7 mouse cellular contexts compared by ENCODE assay signal in genomic region chr7:45161612-45162473, GRCm38 (mm10). TPM values are rescaled to one million over a fixed set of nuclear protein-coding genes. Genes with fewer than 3 reads are reported as not detected.
DNase-seq lines count a peak whose midpoint lies in the region; ATAC-seq and TF ChIP-seq lines count a peak whose summit lies in the region.

No protein-coding gene starts in this region.

- 0 out of 2 replicates have a peak overlapping the region, but pooled peaks have one; percentile 7 for H3K9ac ChIP-seq in intestine, postnatal 0 days (ENCODE audit: low read depth, low read length)
- no peak overlapping the region for H3K9ac ChIP-seq in midbrain, embryonic 11.5 days (ENCODE audit: low read length)

- peaks cover 17% of the 10 kb centered on the region for H3K4me1 ChIP-seq in embryonic facial prominence, embryonic 10.5 days
- peaks cover 5% of the 10 kb centered on the region; the same call in 1 of the 2 replicates for H3K4me1 ChIP-seq in intestine, postnatal 0 days (replicated peaks; ENCODE audit: control insufficient read depth, insufficient read depth, low read length)
- H3K4me1 ChIP-seq in midbrain, embryonic 11.5 days (ENCODE audit: control insufficient read depth, insufficient read depth, low read length), result peaks cover 5% of the 10 kb centered on the region

- peak overlapping the region; percentile 51 for H3K4me3 ChIP-seq in embryonic facial prominence, embryonic 10.5 days
- H3K4me3 ChIP-seq in intestine, postnatal 0 days (ENCODE audit: low read depth, low read length), result peak overlapping the region; percentile 36
- H3K4me3 ChIP-seq in midbrain, embryonic 11.5 days (ENCODE audit: low read depth, low read length), result peak overlapping the region; percentile 29

- peaks cover 42% of the 10 kb centered on the region for H3K36me3 ChIP-seq in embryonic facial prominence, embryonic 10.5 days (replicated peaks)
- peaks cover 30% of the 10 kb centered on the region for H3K36me3 ChIP-seq in intestine, postnatal 0 days (ENCODE audit: control insufficient read depth, insufficient read depth)
- H3K36me3 ChIP-seq in midbrain, embryonic 11.5 days (ENCODE audit: control insufficient read depth, insufficient read depth, low read length), result no peaks in the 10 kb centered on the region; the same call in 1 of the 2 replicates

- WGBS in embryonic facial prominence, embryonic 10.5 days, result 5% methylated on average over 35 of the region's 35 CpGs
- 4% methylated on average over 35 of the region's 35 CpGs for WGBS in intestine, postnatal 0 days
- 5% methylated on average over 35 of the region's 35 CpGs for WGBS in midbrain, embryonic 11.5 days

- TF ChIP-seq CTCF in intestine, postnatal 0 days (IDR thresholded peaks at IDR 0.05; ENCODE audit: low read depth), result peak; percentile 89

- peak; percentile 90 for DNase-seq in adrenal gland, postnatal 14 days
- peak; percentile 92 for DNase-seq in embryonic facial prominence, embryonic 10.5 days (ENCODE audit: low spot score)
- peak; percentile 96 to 99 for DNase-seq in left cerebral cortex, postnatal 36 days (ENCODE audit: low spot score in 2 of 2)
- DNase-seq in midbrain, embryonic 11.5 days (ENCODE audit: low spot score, missing footprints), result peak; percentile 98
- DNase-seq in skeletal muscle tissue, adult 2 months (ENCODE audit: low read depth, low spot score), result peak; percentile 75

- H3K27me3 ChIP-seq in embryonic facial prominence, embryonic 10.5 days (replicated peaks; ENCODE audit: low read depth, poor library complexity, severe bottlenecking), result peaks cover 47% of the 10 kb centered on the region
- peaks cover 45% of the 10 kb centered on the region for H3K27me3 ChIP-seq in intestine, postnatal 0 days (replicated peaks; ENCODE audit: control insufficient read depth, insufficient read depth, low read length)
- H3K27me3 ChIP-seq in midbrain, embryonic 11.5 days (ENCODE audit: control insufficient read depth, insufficient read depth, low read length), result peaks cover 42% of the 10 kb centered on the region

- H3K9me3 ChIP-seq in embryonic facial prominence, embryonic 10.5 days, result no peaks in the 10 kb centered on the region
- H3K9me3 ChIP-seq in intestine, postnatal 0 days (ENCODE audit: control insufficient read depth), result no peaks in the 10 kb centered on the region
- no peaks in the 10 kb centered on the region for H3K9me3 ChIP-seq in midbrain, embryonic 11.5 days (ENCODE audit: control insufficient read depth, low read length)

- intact Hi-C loops in left cerebral cortex, postnatal 36 days (cut with DNase I), result loop anchor here (2.0 kb wide), 2 partner anchors 35 to 137 kb away; no protein-coding TSS in a partner anchor

- peak overlapping the region; percentile 42 for H3K27ac ChIP-seq in embryonic facial prominence, embryonic 10.5 days (replicated peaks)
- no peak overlapping the region for H3K27ac ChIP-seq in intestine, postnatal 0 days (ENCODE audit: low read depth, low read length)
- no peak overlapping the region for H3K27ac ChIP-seq in midbrain, embryonic 11.5 days (ENCODE audit: low read depth, low read length)

- peak; percentile 78 for ATAC-seq in granulocyte monocyte progenitor cell, adult 5-6 weeks (replicated peaks; ENCODE audit: poor library complexity, severe bottlenecking)
- peak; percentile 71 for ATAC-seq in intestine, postnatal 0 days
- ATAC-seq in midbrain, embryonic 11.5 days (ENCODE audit: low FRiP score), result peak; percentile 89

- peak overlapping the region; percentile 71 for H3K4me2 ChIP-seq in intestine, postnatal 0 days (replicated peaks; ENCODE audit: low read depth)
- peak overlapping the region; percentile 55 for H3K4me2 ChIP-seq in midbrain, embryonic 11.5 days

RNA-seq across cellular contexts. Expression of gene Slc17a7, which starts 1.9 kb away (rescaled TPM):
- 0.22 and 0.79 TPM in 2 replicates for total RNA-seq in adrenal gland, postnatal 14 days (2021)
- polyA plus RNA-seq in embryonic facial prominence, embryonic 10.5 days (2016; fragmentation: Nextera tagmentation; extraction: Ambion mirVana), result 0.74 and 1.2 TPM in 2 replicates
- 0.17 TPM in 1 of 2 replicates, not detected in the other for total RNA-seq in granulocyte monocyte progenitor cell, adult 5-6 weeks (2014; fragmentation: Nextera tagmentation)
- total RNA-seq in granulocyte monocyte progenitor cell, adult 5-6 weeks (2017), result not detected in 2 replicates
- not detected in 2 replicates for polyA plus RNA-seq in intestine, postnatal 0 days (2015; fragmentation: Nextera tagmentation; extraction: Ambion mirVana)
- total RNA-seq in left cerebral cortex, postnatal 36 days (2021), result 1,000 to 10,000 TPM; 1,276 to 1,585 TPM
- 0.40 and 0.51 TPM in 2 replicates for polyA plus RNA-seq in midbrain, embryonic 11.5 days (2014; fragmentation: Nextera tagmentation; extraction: Ambion mirVana)

RNA-seq across cellular contexts. Expression of gene Aldh16a1, which starts 7.5 kb away (rescaled TPM):
- 59.8 and 59.9 TPM in 2 replicates for total RNA-seq in adrenal gland, postnatal 14 days (2021)
- 65.3 and 71.7 TPM in 2 replicates for polyA plus RNA-seq in embryonic facial prominence, embryonic 10.5 days (2016; fragmentation: Nextera tagmentation; extraction: Ambion mirVana)
- total RNA-seq in granulocyte monocyte progenitor cell, adult 5-6 weeks (2014; fragmentation: Nextera tagmentation), result 53.4 and 59.8 TPM in 2 replicates
- 31.2 and 42.5 TPM in 2 replicates for total RNA-seq in granulocyte monocyte progenitor cell, adult 5-6 weeks (2017)
- polyA plus RNA-seq in intestine, postnatal 0 days (2015; fragmentation: Nextera tagmentation; extraction: Ambion mirVana), result 86.8 and 102 TPM in 2 replicates
- total RNA-seq in left cerebral cortex, postnatal 36 days (2021), result 10 to 100 TPM; 12.2 to 21.5 TPM
- 22.0 and 25.7 TPM in 2 replicates for polyA plus RNA-seq in midbrain, embryonic 11.5 days (2014; fragmentation: Nextera tagmentation; extraction: Ambion mirVana)

RNA-seq across cellular contexts. Expression of gene Pih1d1, which starts 7.7 kb away (rescaled TPM):
- 55.6 and 58.5 TPM in 2 replicates for total RNA-seq in adrenal gland, postnatal 14 days (2021)
- 99.6 and 103 TPM in 2 replicates for polyA plus RNA-seq in embryonic facial prominence, embryonic 10.5 days (2016; fragmentation: Nextera tagmentation; extraction: Ambion mirVana)
- 74.2 and 91.6 TPM in 2 replicates for total RNA-seq in granulocyte monocyte progenitor cell, adult 5-6 weeks (2014; fragmentation: Nextera tagmentation)
- 48.8 and 58.4 TPM in 2 replicates for total RNA-seq in granulocyte monocyte progenitor cell, adult 5-6 weeks (2017)
- 63.6 and 64.7 TPM in 2 replicates for polyA plus RNA-seq in intestine, postnatal 0 days (2015; fragmentation: Nextera tagmentation; extraction: Ambion mirVana)
- 10 to 100 TPM; 44.8 to 53.6 TPM for total RNA-seq in left cerebral cortex, postnatal 36 days (2021)
- polyA plus RNA-seq in midbrain, embryonic 11.5 days (2014; fragmentation: Nextera tagmentation; extraction: Ambion mirVana), result 104 and 105 TPM in 2 replicates

RNA-seq across cellular contexts. Expression of gene Gfy, which starts 17.5 kb away (rescaled TPM):
- not detected in 2 replicates for total RNA-seq in adrenal gland, postnatal 14 days (2021)
- polyA plus RNA-seq in embryonic facial prominence, embryonic 10.5 days (2016; fragmentation: Nextera tagmentation; extraction: Ambion mirVana), result 0.10 and 0.29 TPM in 2 replicates
- total RNA-seq in granulocyte monocyte progenitor cell, adult 5-6 weeks (2014; fragmentation: Nextera tagmentation), result not detected in 2 replicates
- total RNA-seq in granulocyte monocyte progenitor cell, adult 5-6 weeks (2017), result not detected in 2 replicates
- not detected in 2 replicates for polyA plus RNA-seq in intestine, postnatal 0 days (2015; fragmentation: Nextera tagmentation; extraction: Ambion mirVana)
- total RNA-seq in left cerebral cortex, postnatal 36 days (2021), result under 1 TPM; 0.17 to 0.50 TPM
- polyA plus RNA-seq in midbrain, embryonic 11.5 days (2014; fragmentation: Nextera tagmentation; extraction: Ambion mirVana), result not detected in 2 replicates

RNA-seq across cellular contexts. Expression of gene Pth2, which starts 19.0 kb away (rescaled TPM):
- total RNA-seq in adrenal gland, postnatal 14 days (2021), result not detected in 2 replicates
- polyA plus RNA-seq in embryonic facial prominence, embryonic 10.5 days (2016; fragmentation: Nextera tagmentation; extraction: Ambion mirVana), result not detected in 2 replicates
- total RNA-seq in granulocyte monocyte progenitor cell, adult 5-6 weeks (2014; fragmentation: Nextera tagmentation), result not detected in 2 replicates
- not detected in 2 replicates for total RNA-seq in granulocyte monocyte progenitor cell, adult 5-6 weeks (2017)
- polyA plus RNA-seq in intestine, postnatal 0 days (2015; fragmentation: Nextera tagmentation; extraction: Ambion mirVana), result not detected in 2 replicates
- total RNA-seq in left cerebral cortex, postnatal 36 days (2021), result not detected
- 0.53 and 0.63 TPM in 2 replicates for polyA plus RNA-seq in midbrain, embryonic 11.5 days (2014; fragmentation: Nextera tagmentation; extraction: Ambion mirVana)

Comparison
In these comparisons a context has a peak if more than half of its experiments do, and no peak if none do; other contexts are left out.
1. RNA of gene Slc17a7, which starts 1.9 kb away (total RNA-seq): 1,276 to 1,585 TPM in left cerebral cortex, postnatal 36 days; 0.22 to 0.79 TPM in adrenal gland, postnatal 14 days and 0.17 TPM in granulocyte monocyte progenitor cell, adult 5-6 weeks; every median in the first group is over 100 times any median in the second.
2. Peak in every context shown above with its lines, with median percentiles within 50 percentile points of each other: DNase-seq, H3K4me3 ChIP-seq and ATAC-seq.